Mouse (Mus musculus) thymus, postnatal 14 days (tissue): Measurements from ENCODE around the gene Leo1.

Source experiments
- DNase-seq: peaks from one replicate; pipeline ENCODE4 v3.0.0; 2021

Leo1 gene

DNA sequence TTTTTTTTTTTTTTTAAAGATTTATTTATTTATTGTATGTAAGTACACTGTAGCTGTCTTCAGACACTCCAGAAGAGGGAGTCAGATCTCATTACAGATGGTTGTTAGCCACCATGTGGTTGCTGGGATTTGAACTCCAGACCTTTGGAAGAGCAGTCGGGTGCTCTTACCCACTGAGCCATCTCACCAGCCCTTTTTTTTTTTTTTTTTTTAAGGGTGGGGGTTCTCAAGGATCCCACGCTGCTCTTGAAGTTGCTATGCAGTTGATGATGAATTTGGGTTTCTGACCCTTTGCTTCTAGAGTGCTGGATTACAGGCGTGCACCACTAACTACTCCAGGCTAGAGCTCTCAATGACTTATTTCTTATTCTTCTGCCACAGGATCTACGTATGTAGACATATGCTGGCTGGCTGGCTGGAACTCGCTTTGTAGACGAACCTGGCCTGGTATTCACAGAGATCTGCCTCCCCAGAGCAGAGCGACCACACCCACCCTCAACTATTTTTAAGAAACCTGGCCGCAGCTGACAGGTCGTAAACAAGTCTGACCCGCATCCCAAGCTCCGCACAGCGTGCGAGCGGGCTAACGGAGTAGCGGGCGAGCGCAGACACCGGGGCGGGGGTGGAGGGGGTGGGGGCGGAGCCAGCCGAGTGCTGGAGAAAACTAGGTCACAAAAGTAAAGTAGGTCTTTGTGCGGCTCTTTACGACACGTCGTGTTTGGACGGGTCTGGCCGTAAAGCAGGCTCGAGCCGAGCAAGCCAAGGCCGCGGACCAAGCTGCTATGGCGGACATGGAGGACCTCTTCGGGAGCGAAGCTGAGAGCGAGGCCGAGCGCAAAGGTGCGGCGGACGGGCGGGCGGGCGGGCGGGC is at the start of gene Leo1:
Gene Leo1, plus strand, starts transcription at position 729 of the 871 bp plus-strand sequence.
- peak; percentile 87 for DNase-seq

DNA sequence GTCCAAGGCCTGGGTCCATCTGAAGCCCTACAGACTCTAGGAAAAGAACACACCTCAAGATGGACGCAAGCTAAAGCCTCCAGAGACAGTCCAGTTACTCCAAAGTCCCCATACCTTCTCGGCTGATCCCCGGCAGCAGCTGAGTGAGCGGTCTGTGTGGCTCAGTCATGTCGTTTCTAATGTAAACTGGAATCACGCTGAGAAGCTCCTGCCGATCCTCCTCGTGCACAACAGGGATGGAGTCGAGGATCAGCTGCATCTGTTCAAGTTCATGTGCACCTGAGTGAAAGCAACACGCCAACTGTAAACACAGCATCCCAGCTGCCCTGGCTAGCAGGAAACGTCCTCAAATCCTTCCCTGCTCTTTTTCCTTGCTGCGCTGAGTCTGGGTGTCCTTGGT is 48.1 kb upstream of the Leo1 start:
- no peak for DNase-seq

DNA sequence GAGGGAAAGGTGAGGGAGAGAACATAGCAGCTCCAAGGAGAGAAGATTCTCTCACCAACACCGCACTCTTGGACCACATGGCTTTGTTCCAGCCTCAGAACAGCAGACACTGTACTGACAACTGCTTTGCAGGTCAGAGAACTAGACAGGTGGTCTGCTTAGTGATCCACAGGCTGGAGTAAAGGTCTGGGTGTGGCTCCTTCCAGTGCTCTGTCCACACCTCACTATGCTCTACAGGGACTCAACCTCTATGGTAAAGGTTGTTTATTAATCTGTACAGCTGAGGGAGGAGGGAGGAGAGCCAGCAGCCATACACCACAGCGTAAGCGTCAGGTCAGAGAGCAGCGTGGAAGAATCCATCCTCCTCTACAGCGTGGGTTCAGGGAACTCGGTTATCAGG is 45.4 kb upstream of the Leo1 start:
- no peak for DNase-seq

DNA sequence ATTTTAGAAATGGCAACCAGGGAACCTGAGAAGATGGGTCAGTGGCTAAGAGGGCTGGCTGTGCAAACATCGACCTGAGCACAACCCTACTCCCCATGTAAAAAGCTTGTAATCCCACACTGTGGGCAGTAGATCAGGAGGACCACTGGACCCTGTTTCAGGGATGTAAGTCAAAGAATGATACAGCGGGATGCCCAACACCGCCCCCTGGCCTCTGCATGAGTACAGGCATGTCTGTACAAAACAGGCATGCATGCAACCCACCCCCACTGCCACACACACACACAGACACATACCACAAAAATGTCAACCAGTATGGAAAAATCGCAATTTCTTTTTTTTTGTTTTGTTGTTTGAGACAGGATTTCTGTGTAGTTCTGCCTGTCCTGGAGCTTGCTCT is 42.3 kb upstream of the Leo1 start:
- no peak for DNase-seq

DNA sequence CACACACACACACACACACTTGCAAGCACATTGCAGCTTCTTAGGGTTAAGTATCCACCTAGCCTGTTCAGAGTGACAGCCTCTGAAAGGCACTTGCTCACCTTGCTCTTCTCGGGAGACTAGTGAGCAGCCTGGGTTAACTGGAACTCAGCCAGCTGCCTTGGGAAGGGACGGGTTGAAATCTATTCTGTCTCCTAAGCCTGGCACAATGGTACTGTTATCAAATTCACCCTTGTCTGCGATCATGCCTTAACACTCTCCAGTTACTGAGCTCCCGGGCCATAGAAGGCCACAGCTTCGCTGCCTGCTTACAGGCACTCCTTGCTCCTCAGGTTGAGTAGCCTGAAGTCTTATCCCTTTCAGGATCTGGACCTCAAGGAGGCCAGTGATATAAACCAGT is 40.7 kb upstream of the Leo1 start:
- DNase-seq, result no peak

DNA sequence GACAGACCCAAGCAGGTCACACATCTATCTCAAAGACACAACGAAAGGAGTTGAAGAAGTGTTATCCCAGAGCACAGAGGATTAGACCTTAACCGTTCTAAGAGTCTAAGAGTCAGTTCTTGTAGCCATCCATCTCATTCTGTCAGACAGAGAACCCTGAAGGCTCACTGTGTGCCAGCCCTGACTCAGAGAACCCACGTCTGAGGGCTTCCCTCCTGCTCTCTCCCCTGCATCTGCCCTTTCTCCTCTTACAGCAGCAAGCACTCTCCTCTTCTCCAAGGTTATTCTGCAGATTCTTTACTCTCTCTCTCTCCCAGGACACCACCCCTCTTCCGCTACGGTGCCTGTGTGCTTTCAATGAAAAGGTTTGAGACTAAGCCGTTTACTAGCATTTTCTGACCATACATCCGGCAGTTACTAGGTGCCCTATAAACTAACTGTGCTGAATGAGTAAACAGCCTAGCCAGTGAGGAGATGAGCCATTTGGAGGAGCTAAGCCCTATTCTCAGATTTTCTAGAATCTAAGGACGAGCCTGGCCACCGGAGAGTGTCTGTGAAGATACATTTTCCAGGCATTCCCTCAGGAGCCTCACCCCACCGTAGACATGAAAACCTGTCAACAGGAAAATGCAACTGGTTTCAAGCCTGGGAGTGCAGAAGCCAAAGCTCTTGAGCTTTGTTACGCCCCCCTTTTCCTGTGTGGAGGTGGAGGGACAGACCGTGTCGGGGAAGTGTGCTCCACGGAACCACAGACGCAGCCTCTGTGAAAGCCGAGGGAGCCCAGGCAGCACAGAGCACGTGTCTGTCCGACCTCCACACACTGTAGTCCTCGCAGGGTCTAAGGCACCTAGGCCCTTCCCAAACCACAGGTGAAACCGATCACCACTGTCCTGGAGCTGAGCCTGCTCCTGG is 39.5 kb upstream of the Leo1 start:
- peak; percentile 65 for DNase-seq

DNA sequence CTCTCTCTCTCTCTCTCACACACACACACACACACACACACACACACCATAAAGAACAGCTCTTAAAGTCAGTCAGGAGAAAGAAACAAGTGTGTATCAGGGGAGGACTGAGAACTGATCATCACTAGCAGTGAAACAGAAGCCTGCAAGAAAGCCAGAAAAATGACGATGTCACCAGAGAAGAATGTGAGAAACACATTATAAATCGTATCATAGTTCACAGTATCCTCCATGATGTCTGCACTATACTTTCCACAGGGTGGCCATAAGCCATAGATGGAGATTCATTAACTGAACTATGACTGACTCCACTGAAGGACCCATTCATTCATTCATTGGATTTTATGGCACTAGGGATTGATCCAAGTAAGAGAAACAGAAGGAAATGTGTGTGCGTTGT is 37.8 kb upstream of the Leo1 start:
- no peak for DNase-seq

DNA sequence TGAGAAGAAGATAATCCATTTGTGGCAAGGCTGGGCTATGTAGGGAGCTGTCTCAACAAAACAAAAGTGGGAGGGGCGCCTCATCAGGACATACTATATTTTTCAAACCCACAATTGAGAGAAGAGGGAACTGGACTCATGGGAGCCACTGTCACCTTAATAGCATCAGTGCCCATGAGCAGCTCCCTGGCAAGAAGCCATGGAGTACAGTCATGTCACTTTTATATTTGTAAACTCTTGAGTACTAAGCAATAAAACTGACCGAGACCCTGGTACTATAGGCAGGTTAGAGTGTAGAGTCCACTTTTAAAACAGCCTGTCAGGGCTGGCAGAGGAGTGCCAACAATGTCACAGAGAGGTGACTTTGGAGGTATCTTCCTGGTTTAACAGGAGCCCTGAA is 35.2 kb upstream of the Leo1 start:
- no peak for DNase-seq

DNA sequence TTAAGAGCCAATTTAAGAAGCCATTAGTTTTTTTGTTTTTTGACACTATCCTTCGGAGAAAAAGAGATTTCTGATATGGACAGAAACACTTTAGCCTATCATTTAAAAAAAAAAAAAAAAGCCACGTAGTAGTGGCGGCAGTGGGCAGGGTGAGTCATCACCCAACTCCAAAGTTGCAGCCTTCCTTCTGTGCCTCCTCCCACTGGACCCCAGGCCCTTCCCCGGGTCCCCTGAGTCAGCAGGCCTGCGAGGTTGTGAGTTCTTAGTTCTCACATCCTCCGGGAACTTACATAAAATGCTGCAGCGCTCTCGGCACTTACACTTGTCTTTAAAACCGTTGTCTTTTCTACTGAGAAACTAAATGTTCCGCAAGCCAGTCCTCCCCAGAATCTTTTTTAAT is 33.5 kb upstream of the Leo1 start:
- DNase-seq, result peak; percentile 45

DNA sequence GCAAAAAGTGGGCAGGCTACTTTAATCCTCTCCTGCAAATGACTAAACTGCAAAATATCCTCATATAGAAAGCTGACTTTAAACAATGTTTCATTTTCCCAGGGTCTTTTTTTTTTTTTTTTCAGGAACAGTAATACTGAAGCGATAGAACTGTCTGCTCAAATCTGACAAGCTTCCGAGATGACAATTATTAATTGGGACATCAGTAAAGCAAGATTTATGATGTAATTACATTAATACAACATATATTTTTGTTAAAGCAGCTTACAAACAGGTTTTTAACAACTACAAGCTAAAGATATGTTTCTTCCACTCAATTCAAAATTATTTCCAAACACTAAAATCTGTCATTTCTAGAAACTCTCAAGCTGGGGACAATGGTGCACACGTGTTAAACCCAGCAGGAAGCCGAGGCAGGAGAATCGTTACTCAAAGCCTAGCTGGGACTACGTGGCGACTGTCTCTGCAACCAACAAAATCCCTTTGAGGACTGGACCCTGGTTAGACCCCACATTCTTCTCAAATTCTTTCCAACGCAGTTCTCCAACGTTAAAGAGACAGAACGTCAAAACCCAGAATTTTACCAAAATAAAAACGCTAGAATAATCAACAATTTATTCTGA is 33.0 kb upstream of the Leo1 start:
- peak; percentile 36 for DNase-seq

DNA sequence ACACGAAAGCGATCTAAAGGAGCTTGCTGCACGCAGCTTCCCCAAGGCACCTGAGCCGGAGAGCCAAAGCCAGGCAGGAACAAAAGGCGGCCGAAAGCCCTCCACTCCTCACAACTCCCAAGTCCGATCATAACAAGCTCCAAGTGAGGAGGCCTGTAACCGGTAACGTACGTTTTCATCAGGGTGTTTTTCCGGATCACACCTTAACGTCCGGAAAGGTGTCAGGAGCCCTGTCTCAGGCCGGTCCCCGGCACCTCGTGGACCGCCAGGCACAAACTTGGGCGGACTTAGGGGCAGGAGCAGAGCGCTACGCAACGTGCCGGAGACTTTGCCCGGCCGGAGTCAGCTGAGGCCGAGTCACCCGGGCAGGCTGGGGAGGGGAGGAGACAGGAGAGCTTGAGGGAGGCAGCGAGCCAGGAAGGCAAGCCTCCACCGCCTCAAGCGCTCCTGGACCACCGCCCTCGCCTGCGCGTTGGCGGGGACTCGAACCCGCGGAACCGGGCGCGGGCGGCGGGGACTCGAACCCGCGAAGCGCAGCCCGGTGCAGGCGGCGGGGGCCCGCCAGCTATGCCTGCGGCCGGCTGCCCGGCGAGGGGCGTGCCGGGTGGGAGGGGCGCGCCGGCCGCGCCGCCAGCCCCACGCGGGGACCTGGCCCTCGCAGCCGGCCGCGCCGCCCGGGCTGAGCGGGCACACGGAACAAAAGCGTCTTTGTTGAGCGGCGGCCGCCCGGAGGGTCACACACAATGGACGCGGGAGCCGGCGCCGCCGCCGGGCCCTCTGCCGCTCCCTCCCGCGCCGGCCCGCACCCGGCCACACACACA is 32.1 kb upstream of the Leo1 start:
- DNase-seq, result peak; percentile 67

DNA sequence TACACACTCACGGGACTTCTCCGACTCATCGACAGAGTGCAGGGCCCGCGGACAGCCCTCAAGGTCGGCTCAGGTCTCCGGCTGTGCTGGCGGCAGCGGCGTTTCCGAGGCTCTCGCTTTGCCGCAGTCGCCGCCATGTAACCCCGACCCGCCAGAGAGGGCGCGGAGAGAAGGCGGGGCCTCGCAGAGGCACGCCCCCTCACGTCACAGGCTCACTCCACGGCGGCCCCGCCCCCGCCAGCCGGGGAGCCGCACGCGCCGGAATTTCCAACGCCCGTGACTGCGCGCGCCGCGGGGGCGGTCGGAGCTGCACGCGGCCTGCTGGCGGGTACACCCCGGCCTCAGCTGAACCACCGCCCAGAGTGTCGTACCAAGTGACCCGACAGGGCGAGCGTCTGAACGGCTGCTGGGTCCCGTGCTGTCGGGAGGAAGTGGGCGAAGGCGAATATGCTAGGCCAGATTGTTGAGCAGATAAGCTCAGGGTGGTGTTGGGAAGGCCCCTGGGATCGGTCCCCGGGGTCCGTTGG is 31.4 kb upstream of the Leo1 start, which contains the start of gene Mapk6:
Gene Mapk6, minus strand, starts transcription at position 154 of the 527 bp plus-strand sequence.
- peak; percentile 99 for DNase-seq

DNA sequence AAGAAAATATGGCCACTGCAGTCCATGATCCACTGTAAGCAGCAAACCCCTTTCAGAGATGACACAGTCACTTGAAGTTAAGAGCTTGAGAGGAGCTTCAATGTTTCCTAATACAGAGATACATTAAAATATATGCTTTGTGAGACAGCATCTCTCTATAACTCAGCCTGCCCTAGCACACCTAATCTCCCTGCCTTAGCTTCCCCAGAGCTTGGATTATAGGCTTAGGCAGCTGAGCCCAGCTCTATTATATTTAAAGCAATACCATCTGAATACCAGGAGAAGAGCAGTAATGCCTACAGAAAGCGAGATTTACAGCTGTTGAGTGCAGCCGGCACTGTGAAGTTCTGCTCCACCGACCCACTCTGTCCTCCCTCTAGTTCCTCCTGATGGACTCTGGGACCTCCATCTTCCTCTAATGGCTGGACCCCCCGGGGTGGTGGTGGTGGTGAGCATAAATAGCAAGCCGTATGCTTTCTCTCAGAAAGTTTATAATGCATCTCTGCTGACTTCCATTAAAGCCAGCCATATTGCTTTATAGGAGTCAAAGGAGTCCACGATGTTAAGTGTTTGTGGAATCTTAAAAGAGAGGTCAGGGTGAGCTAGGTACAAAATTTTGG is 30.3 kb upstream of the Leo1 start:
- DNase-seq, result no peak

DNA sequence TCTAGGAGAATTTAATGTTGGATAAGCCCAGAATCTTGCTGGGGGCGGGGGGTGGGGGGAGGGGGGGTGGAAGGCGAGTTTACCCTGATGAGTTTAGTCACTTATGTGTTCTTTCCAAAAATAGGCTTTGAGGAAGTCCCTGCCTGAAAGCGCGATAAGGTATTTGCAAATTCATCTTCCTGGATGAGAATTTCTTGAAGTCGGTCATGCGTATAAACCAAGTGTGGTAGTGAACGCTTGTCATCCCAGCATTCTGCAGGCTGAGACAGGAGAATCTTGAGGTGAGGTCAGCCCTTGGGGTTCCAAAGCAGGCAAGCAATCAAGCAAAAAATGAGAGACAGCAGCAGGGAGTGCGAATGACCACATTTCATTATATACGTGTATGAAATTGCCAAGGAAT is 29.7 kb upstream of the Leo1 start:
- no peak for DNase-seq

DNA sequence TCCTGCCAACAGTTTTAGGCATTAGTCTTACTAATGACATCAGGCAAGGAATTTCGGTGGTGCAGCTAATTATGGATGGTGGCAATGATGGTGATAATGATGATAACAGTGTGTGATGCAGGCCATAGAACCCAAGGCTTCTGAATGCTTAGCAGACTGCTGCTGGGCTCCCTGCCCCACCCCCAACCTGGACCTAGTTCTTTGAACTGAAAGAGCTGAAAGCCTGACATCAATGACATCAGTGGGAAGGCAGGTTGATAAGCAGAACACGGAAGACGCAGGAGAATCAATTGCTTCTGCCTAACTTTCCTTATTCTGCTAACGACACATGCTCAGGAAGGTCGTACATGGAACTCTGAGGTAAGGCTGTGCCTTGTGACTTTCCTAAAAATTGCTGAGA is 28.1 kb upstream of the Leo1 start:
- no peak for DNase-seq

DNA sequence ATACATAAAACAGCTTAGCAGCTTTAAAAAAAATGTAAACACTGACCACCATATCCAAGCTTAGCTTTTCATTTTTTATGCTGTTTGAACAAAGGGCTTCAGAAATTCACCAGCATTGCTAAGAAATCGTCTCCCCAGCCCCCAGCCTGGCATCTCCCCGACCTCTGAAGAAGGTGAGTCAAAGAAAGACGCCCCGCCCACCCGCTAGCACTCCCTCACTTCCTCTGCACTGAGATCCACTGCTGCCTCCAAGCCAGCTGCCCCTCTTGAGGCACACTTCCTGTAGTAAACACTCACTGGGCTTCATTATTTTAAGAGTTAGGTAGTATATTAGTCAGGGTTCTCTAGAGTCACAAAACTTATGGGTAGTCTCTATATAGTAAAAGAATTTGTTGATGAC is 27.1 kb upstream of the Leo1 start:
- peak; percentile 88 for DNase-seq

DNA sequence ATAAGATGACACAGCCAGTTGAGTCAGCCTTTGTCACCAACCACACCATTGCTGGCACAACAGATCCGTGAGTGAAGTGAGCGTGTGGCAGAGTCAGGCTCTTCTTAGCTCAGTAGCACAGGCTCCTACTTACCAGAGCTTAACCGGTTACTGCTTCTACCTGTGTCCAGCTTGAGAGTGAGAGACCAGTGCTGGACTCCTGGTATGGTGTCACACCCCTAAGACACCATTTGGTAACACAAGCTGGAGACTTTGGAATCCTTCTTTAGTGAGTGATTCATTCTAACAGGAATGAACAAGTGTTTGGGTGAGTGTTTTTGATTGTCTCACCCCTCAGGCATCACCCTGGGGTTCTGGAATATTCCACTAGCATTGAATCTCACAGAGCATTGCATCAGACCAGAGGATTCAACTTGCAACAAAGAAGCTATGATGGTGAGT is 19.1 kb upstream of the Leo1 start:
- no peak for DNase-seq

DNA sequence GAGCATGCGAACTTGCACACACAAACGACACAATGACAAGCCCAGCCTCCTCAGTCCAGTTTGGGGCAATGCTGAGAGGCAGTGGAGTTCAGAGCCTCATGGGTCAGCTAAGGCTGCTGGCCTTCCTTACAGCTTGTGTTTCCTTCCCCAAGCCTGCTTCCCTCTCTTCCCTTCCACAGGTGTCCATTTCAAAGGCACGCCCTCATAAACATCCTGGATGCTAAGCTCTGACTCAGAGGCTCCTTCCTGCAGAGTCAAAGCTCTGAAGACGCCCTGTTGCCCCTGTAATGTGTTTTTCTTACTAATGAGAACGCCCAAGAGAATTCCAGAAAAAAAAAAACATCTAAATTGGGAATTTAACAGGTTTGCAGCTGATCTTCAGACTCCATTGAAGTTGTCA is 17.6 kb upstream of the Leo1 start:
- DNase-seq, result no peak

DNA sequence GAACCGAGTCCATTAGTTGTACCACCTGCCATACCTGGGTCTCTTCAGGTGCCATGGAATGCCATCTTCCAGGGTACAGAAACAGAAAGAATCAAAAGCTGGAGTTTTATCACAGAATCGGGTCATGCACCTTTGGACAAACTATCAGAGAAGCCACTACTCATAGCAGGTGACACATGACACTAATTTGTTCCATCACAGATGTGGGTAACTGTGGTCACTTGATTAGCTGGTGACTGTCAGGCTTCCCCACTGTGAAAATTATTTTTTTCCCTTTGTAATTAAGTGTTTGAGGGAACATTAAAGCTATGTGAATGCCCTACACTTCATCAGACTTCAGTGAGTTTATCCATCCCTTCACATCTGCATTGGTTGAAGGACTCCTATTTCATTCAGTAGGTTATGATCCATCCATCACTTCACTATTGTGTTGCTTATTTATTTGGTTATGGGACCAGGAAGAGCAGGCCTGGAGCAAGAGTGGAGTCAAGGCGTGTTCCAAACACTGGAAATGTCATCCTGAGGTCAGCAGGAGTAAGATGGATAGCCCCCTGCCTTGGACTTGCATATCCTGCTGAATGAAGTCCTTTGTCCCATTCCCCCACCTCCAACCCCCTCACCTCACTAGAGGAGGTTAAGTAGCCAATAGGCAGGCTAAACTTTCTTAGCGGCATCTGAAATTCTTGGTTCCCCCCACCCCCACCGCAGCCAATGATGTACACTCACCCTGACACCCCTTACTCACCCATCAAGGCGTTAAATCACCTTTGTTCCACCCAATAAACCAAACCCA is 16.8 kb upstream of the Leo1 start:
- DNase-seq, result no peak

DNA sequence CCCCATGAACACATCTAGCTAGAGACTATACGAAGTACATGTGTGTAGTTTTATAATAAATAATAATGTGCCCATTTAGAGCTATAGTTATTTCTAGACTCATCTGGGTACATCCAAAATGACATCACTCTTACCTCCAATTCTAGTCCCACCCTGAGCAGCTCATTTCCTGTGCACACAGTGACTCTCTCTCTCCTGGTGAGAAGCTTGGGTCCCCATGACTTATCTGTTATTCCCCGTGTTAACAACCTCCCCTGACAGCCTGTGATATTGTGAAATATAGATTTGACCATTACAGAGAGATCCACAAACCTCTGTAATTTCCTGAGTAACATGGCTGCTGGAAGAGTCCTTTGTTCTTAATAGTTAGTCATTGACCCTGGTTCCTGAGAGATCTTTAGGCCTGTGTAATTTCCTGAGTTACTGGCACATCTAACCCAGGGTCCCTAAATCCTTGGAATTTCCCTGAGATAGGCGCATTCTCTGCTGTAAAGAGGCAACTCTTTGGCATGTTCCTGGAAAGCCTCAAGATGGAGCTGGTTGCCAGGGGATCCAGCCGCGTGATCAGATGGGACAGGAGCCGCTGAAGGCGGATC is 15.4 kb upstream of the Leo1 start:
- no peak for DNase-seq
